Mouse (Mus musculus) heart, adult 2 months (tissue): ENCODE measurements around the gene Gm20716. TPM values are rescaled to one million over a fixed set of nuclear protein-coding genes. Genes with fewer than 3 reads are reported as not detected.

Experiments used
- DNase-seq, 2 experiments: peaks; one replicate each; pipeline ENCODE4 v3.0.0; 2021
- H3K27ac ChIP-seq: fragments of 200-600 bp; 2 replicates; pipeline ENCODE4 v1.8.1; 2022
- H3K27me3 ChIP-seq: fragments of 200-500 bp; 2 replicates; pipeline ENCODE4 v1.6.1; 2012; ENCODE audit warnings: mild to moderate bottlenecking, low read length, inconsistent platforms, mixed read lengths; ENCODE audit not compliant: control insufficient read depth, insufficient read depth
- H3K36me3 ChIP-seq: fragments of 200-500 bp; 2 replicates; pipeline ENCODE4 v1.6.1; 2012; ENCODE audit warnings: low read length, inconsistent platforms; ENCODE audit not compliant: control insufficient read depth, insufficient read depth
- H3K4me1 ChIP-seq: fragments of 200-500 bp; 2 replicates; pipeline ENCODE4 v1.6.1; 2011; ENCODE audit warnings: low read length; ENCODE audit not compliant: control insufficient read depth, insufficient read depth
- H3K4me3 ChIP-seq: fragments of 200-600 bp; 2 replicates; pipeline ENCODE4 v1.8.1; 2022
- H3K79me2 ChIP-seq: fragments of 200-500 bp; replicated peaks from 2 replicates; pipeline ENCODE4 v1.6.1; 2012; ENCODE audit warnings: mild to moderate bottlenecking, inconsistent platforms, low read length, moderate library complexity, mixed read lengths; ENCODE audit not compliant: control insufficient read depth, insufficient read depth
- H3K9ac ChIP-seq: fragments of 200-500 bp; 2 replicates; pipeline ENCODE4 v1.6.1; 2012; ENCODE audit warnings: low read depth, mild to moderate bottlenecking, control low read depth, inconsistent platforms, low read length, mixed read lengths
- CTCF ChIP-seq: fragments of 200-600 bp; IDR thresholded peaks from 2 replicates; pipeline ENCODE4 v1.8.1; 2022; ENCODE audit warnings: antibody characterized with exemption, mild to moderate bottlenecking, moderate library complexity
- EP300 ChIP-seq: fragments of 200-500 bp; IDR thresholded peaks from 2 replicates; pipeline ENCODE4 v1.6.1; 2011; ENCODE audit warnings: low read depth, low read length, control low read depth; ENCODE audit not compliant: insufficient read depth
- POLR2A ChIP-seq: fragments of 200-500 bp; IDR thresholded peaks from 2 replicates; pipeline ENCODE4 v1.6.1; 2011; ENCODE audit warnings: mild to moderate bottlenecking, low read depth, low read length, control low read depth; ENCODE audit not compliant: insufficient read depth
- WGBS: fragments of 180-500 bp; shearing (Covaris S2); methylation state at CpG from one replicate; pipeline ENCODE4 v1.1.7; 2018; 5-methylcytosine and 5-hydroxymethylcytosine counted together
- intact Hi-C: fragments of 180-260 bp; cut with DNase I; formaldehyde crosslinking; loops from one replicate; pipeline ENCODE4 v1.15.1; 2025
- polyA plus RNA-seq: library from polyadenylated mRNA; depleted of rRNA; stranded (reverse); fragments of >200 nt; gene quantifications from 2 replicates; pipeline ENCODE4 v1.2.3, GENCODE M21; 2012
- total RNA-seq, 2 experiments: library from RNA; stranded (reverse); gene quantifications; 2 replicates each; pipeline ENCODE4 v1.2.3; 2021

Gm20716 gene
- total and polyA plus RNA-seq, 3 experiments, result 4.4 to 14.7 (median 11.5) TPM

DNA sequence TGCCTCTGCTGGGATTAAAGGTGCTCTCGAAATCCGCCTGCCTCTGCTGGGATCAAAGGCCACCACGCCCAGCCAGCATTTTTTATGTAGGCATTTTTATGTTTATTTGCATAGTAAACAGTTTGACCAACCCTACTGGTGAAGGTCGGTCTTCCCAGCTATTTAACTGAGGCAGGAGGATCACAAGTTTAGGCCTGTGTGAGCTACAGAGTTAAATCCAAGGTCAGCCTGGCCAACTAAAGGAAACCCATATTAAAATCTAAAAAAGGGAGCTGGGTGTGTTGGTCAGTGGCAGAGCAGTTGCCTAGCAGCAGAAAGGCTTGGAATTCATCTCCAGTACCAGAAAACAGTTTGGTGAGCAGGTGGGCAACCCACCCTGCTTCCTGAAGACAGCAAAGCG is 3.1 kb upstream of the Gm20716 start:
- Histone ChIP-seq H3K4me1 (peaks cover 5% of the 10 kb centered on the region), H3K4me3 (no peak overlapping the region), H3K27ac (no peak overlapping the region), H3K36me3 (no peaks in the 10 kb centered on the region; the same call in none of the 2 replicates), H3K27me3 (no peaks in the 10 kb centered on the region), H3K79me2 (peaks cover 4% of the 10 kb centered on the region; the same call in 1 of the 2 replicates), H3K9ac (no peak overlapping the region)
- 95% methylated on average over 5 of the region's 5 CpGs for WGBS
- no peak for DNase-seq
- intact Hi-C loops, result no loop called here
- TF ChIP-seq CTCF (no peak), EP300 (no peak), POLR2A (no peak)

DNA sequence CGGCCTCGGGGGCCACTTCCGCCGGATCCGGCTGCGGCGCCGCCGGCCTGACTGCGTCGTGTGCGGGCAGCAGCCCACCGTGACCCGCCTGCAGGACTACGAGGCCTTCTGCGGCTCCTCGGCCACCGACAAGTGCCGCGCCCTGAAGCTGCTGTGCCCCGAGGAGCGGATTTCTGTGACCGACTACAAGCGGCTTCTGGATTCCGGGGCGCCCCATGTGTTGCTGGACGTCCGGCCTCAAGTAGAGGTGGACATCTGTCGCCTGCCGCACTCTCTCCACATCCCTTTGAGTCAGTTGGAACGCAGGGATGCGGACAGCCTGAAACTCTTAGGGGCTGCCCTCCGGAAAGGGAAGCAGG is 1.3 kb upstream of the Gm20716 start:
- H3K9ac ChIP-seq, result peak overlapping the region; percentile 84
- TF ChIP-seq CTCF, result no peak
- TF ChIP-seq EP300, result no peak
- TF ChIP-seq POLR2A, result no peak
- 56% methylated on average over 33 of the region's 33 CpGs for WGBS
- H3K79me2 ChIP-seq, result peaks cover 7% of the 10 kb centered on the region; the same call in 1 of the 2 replicates
- intact Hi-C loops, result no loop called here
- no peak overlapping the region for H3K27ac ChIP-seq
- H3K36me3 ChIP-seq, result peaks cover 2% of the 10 kb centered on the region
- peak overlapping the region; percentile 94 for H3K4me3 ChIP-seq
- H3K4me1 ChIP-seq, result peaks cover 5% of the 10 kb centered on the region
- no peak for DNase-seq
- no peaks in the 10 kb centered on the region for H3K27me3 ChIP-seq

DNA sequence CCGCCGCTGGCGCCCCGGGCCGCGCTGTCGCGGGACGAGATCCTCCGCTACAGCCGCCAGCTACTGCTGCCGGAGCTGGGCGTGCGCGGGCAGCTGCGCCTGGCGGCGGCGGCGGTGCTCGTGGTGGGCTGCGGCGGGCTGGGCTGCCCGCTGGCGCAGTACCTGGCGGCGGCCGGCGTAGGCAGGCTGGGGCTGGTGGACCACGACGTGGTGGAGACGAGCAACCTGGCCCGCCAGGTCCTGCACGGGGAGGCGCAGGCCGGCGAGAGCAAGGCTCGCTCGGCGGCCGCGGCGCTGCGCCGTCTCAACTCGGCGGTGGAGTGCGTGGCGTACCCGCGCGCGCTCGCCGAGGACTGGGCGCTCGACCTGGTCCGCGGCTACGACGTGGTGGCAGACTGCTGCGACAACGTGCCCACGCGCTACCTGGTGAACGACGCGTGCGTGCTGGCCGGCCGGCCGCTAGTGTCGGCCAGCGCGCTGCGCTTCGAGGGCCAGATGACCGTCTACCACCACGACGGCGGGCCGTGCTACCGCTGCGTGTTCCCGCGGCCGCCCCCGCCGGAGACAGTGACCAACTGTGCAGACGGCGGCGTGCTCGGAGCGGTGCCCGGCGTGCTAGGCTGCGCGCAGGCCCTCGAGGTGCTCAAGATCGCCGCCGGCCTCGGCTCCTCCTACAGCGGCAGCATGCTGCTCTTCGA is 758 bp upstream of the Gm20716 start:
- intact Hi-C loops, result loop anchor here (1.0 kb wide), 1 partner anchor 24 kb away; the partner anchor contains the start of gene Adnp
- Histone ChIP-seq H3K9ac (peak overlapping the region; percentile 84), H3K27me3 (no peaks in the 10 kb centered on the region), H3K36me3 (peaks cover 2% of the 10 kb centered on the region), H3K27ac (peak overlapping the region; percentile 99), H3K4me3 (peak overlapping the region; percentile 94), H3K4me1 (peaks cover 5% of the 10 kb centered on the region), H3K79me2 (peaks cover 9% of the 10 kb centered on the region; the same call in 1 of the 2 replicates)
- WGBS, result 4% methylated on average over 101 of the region's 105 CpGs
- DNase-seq, result no peak
- TF ChIP-seq POLR2A, result no peak
- no peak for TF ChIP-seq EP300
- no peak for TF ChIP-seq CTCF

DNA sequence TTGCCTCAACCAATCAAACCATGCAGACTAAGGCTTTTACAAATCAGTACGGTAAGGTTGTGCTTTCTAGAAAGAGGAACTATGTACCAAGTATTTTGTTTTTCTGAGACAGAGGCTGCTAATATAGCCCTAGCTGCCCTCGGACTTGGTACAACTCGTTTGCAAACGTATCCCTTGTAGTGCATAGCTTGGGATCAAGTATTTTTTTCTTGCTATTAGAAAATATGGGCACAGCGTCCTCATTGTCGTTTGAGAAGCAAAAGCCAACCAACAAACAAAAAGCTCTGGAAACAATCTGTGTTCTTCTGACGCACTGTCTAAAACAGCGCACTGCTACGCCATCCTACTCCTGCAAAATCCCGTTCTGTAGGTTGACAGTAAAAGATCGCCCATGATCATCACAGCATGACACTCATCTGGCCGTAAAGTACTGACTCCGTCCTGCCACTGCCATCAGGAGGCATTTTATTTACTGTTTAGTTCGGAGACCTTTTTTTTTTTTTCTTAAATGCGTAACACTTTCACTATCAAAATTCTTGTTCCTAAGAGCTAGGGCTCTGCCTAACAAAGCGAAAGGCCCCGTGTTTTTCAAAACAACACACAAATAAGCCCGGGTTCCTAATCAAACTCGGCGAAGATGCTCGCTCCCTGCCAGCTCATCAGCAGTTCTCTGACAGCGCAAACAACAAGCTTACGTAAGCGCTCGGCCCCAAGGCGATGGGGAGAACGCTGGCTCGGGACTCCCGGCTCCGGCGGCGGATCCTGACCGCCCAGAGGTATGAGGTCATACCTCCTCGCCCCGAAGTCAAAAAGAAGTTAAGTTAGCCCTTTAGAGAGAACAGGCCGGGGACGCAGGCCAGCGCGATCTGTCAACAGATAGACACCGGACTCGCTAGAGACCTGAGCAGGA is 793 bp downstream of the Gm20716 start:
- no peak for DNase-seq
- Histone ChIP-seq H3K79me2 (peaks cover 9% of the 10 kb centered on the region; the same call in 1 of the 2 replicates), H3K4me1 (peaks cover 5% of the 10 kb centered on the region), H3K9ac (peak overlapping the region; percentile 78), H3K4me3 (peak overlapping the region; percentile 94), H3K27ac (peak overlapping the region; percentile 99), H3K36me3 (peaks cover 2% of the 10 kb centered on the region), H3K27me3 (no peaks in the 10 kb centered on the region)
- intact Hi-C loops, result loop anchor here (1.0 kb wide), 1 partner anchor 22 kb away; the partner anchor contains the start of gene Adnp
- TF ChIP-seq POLR2A (no peak), CTCF (no peak), EP300 (no peak)
- 11% methylated on average over 41 of the region's 41 CpGs for WGBS

DNA sequence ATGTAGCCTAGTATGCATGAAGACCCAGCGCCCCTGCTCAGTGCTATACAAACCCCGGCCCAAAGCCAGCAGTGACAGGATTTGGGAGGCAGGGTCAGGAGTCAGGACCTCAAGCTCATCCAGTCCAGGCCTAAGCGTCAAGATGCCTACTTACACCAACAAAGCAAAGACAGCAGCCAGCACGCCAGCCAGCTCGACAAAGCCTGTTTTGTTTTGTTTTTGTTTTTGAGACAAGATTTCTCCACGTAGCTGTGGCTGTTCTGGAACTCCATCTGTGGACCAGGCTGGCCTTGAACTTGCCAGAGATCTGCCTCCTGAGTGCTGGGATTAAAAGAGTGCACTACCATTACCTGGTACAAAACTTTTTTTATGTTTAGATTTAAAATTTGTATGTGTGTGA is 6.8 kb downstream of the Gm20716 start:
- H3K27me3 ChIP-seq, result no peaks in the 10 kb centered on the region
- H3K4me3 ChIP-seq, result no peak overlapping the region
- WGBS, result 84% methylated on average over 6 of the region's 6 CpGs
- TF ChIP-seq CTCF, result no peak
- no peak for TF ChIP-seq EP300
- TF ChIP-seq POLR2A, result no peak
- intact Hi-C loops, result no loop called here
- peaks cover 4% of the 10 kb centered on the region; the same call in 1 of the 2 replicates for H3K79me2 ChIP-seq
- no peak overlapping the region for H3K27ac ChIP-seq
- peaks cover 2% of the 10 kb centered on the region; the same call in 1 of the 2 replicates for H3K36me3 ChIP-seq
- no peak overlapping the region for H3K9ac ChIP-seq
- no peak for DNase-seq
- no peaks in the 10 kb centered on the region; the same call in 1 of the 2 replicates for H3K4me1 ChIP-seq
